Mouse (Mus musculus): ENCODE data around the gene Dmac1.

- TF ChIP-seq POLR2A (IDR thresholded peaks at IDR 0.05; ENCODE audit: control insufficient read depth, low read depth, low read length) (no peak), CTCF (IDR thresholded peaks at IDR 0.05; ENCODE audit: control insufficient read depth, insufficient read depth, insufficient replicate concordance, low read depth, low read length) (no peak)
Measured at GRCm38 (mm10) chr4:75291142-75291541, 13.0 kb upstream of the Dmac1 start.
